Mouse (Mus musculus): ENCODE measurements around the gene Hmg20b. TPM values are rescaled to one million over a fixed set of nuclear protein-coding genes. Genes with fewer than 3 reads are reported as not detected.

Gene Hmg20b
- polyA plus RNA-seq, 1 experiment from 2014 or later, result 97.9 TPM

DNA sequence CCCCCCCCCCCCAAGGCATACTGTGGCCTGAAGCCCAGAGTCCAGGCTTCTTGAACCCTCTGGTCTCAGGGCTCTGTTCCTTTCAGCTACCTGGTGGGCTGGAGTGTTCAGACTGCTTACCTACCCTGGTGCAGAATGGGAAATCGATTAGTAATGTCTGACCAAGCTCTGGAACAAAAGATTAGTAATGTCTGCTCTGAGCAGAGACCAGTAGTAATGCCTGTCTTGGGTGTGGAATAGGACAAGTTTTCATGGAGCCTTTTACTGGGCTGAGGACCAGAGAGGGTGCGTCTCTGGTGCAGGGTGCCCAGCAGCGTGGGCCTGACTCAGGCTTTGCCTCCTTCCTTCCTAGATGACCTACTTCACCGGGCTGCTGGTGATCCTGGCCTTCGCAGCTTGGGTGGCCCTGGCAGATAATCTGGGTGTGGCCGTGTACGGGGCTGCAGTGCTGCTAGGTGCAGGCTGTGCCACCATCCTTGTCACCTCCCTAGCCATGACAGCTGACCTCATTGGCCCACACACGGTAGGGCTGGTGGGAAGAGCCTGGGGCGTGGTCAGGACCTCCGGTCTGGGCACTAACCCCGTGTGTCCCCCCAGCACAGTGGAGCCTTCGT is 12.2 kb upstream of the Hmg20b start:
- Histone ChIP-seq H3K27me3 (peaks cover 50% of the 10 kb centered on the region), H3K4me3 (no peak overlapping the region), H3K4me1 (peaks cover 73% of the 10 kb centered on the region), H3K9ac (replicated peaks) (no peak overlapping the region), H3K4me2 (replicated peaks) (no peak overlapping the region), H3K9me3 (no peaks in the 10 kb centered on the region), H3K36me3 (peaks cover 14% of the 10 kb centered on the region), H3K27ac (replicated peaks) (no peak overlapping the region)
- no peak for ATAC-seq (ENCODE audit: low FRiP score, low read depth)
- WGBS, result 80% methylated on average over 12 of the region's 12 CpGs

DNA sequence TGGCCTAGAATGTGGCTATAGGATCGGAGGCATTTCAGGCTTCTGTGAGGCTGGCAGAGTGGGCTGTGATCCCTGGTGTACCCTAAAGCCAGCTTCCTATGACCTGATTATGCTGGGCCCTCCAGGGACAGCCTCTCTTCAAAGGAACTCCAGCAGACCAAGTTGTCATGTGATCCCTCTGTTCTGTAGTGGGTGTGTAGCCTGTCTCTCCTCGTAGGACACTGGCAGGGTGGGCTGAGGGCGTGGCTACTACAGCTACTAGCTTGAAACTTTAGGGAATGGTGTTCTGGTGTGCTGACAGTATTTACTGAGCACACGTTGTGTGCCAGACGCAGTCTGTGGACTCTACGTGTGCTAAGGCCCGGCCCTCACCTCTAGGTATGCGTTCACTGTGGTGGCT is 10.4 kb upstream of the Hmg20b start:
- Histone ChIP-seq H3K9ac (replicated peaks) (no peak overlapping the region), H3K4me3 (no peak overlapping the region), H3K27ac (replicated peaks) (no peak overlapping the region), H3K9me3 (no peaks in the 10 kb centered on the region), H3K4me1 (peaks cover 66% of the 10 kb centered on the region), H3K27me3 (peaks cover 56% of the 10 kb centered on the region), H3K4me2 (replicated peaks) (no peak overlapping the region), H3K36me3 (no peaks in the 10 kb centered on the region)
- WGBS, result 78% methylated on average over 8 of the region's 8 CpGs
- no peak for ATAC-seq (ENCODE audit: low FRiP score, low read depth)

DNA sequence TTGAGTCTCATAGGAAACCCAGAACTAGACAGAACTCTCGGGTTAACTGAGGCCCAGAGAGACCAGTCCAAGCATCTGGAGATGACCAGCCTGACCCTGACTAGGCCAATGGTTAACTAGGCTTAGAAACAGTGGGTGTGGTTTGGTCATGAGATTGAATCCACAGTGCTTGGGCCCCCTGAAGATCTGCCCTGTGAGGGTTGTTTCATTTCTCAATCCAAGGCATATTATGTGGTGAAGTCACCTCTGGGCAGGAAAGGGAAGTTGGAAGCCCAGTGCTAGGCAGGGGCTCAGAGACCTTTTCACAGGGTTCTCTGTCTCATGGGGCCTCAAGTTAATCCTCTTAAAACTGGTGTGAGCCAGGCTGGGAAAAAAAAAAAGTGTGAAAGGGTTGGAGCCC is 8.6 kb upstream of the Hmg20b start:
- H3K4me2 ChIP-seq (replicated peaks), result peak overlapping the region; percentile 99

DNA sequence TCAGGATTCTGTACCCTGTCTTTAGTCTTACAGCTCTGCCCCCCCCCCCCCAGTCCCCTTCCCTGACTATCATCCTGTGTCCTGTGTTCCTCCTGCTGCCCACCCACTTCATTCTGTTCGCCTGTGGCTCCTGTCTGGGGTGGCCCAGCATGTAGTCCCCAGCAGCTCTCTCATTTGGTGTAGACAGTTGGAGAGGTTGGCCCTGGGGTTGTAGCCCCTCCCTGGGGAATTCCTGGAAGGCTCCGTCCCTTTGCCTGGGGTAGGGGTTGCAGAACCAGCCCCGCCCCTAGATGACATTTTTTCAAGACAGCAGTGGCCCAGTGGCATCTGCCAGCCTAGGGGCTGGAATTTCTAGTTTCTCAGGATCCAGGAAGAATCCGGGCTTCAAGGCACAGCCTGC is 7.9 kb upstream of the Hmg20b start:
- H3K27ac ChIP-seq (replicated peaks), result no peak overlapping the region; the same call in 1 of the 2 replicates
- H3K36me3 ChIP-seq, result no peaks in the 10 kb centered on the region
- no peak for ATAC-seq (ENCODE audit: low FRiP score, low read depth)
- H3K9me3 ChIP-seq, result no peaks in the 10 kb centered on the region
- H3K4me3 ChIP-seq, result peak overlapping the region; percentile 71
- peak overlapping the region; percentile 99 for H3K4me2 ChIP-seq (replicated peaks)
- WGBS, result 22% methylated on average over 4 of the region's 4 CpGs
- peaks cover 45% of the 10 kb centered on the region for H3K27me3 ChIP-seq
- peak overlapping the region; percentile 75 for H3K9ac ChIP-seq (replicated peaks)
- peaks cover 41% of the 10 kb centered on the region for H3K4me1 ChIP-seq

More for the DNA sequence above, 8.6 kb upstream of the Hmg20b start:
- 0 out of 2 replicates have a peak overlapping the region, but pooled peaks have one; percentile 15 for H3K9ac ChIP-seq (replicated peaks)
- peaks cover 51% of the 10 kb centered on the region for H3K27me3 ChIP-seq
- no peaks in the 10 kb centered on the region for H3K36me3 ChIP-seq
- WGBS, result 56% methylated on average over 1 of the region's 1 CpGs
- no peak overlapping the region for H3K4me3 ChIP-seq
- ATAC-seq (ENCODE audit: low FRiP score, low read depth), result no peak
- no peak overlapping the region for H3K27ac ChIP-seq (replicated peaks)
- H3K4me1 ChIP-seq, result peaks cover 48% of the 10 kb centered on the region
- no peaks in the 10 kb centered on the region for H3K9me3 ChIP-seq

GRCm38 (mm10) chr10:81356991-81357844 is 6.9 kb upstream of the Hmg20b start, which contains the start of gene Mfsd12:
TSS of gene Mfsd12 (plus strand) at chr10:81357491.
- ATAC-seq (ENCODE audit: low FRiP score, low read depth), result peak; percentile 92
- WGBS, result 2% methylated on average over 79 of the region's 79 CpGs
- Histone ChIP-seq H3K27me3 (peaks cover 37% of the 10 kb centered on the region), H3K4me1 (peaks cover 35% of the 10 kb centered on the region), H3K9me3 (no peaks in the 10 kb centered on the region), H3K36me3 (no peaks in the 10 kb centered on the region), H3K9ac (replicated peaks) (peak within 1 kb of the TSS; percentile 75), H3K4me3 (peak within 1 kb of the TSS; percentile 71), H3K4me2 (replicated peaks) (peak within 1 kb of the TSS; percentile 99), H3K27ac (replicated peaks) (no peak within 1 kb of the TSS; the same call in 1 of the 2 replicates)

GRCm38 (mm10) chr10:81356352-81356990 is 6.2 kb upstream of the Hmg20b start:
- Histone ChIP-seq H3K4me2 (replicated peaks) (peak overlapping the region; percentile 99; the same call in 1 of the 2 replicates), H3K4me1 (peaks cover 35% of the 10 kb centered on the region), H3K4me3 (peak overlapping the region; percentile 71; the same call in 1 of the 2 replicates), H3K9me3 (no peaks in the 10 kb centered on the region), H3K27me3 (peaks cover 37% of the 10 kb centered on the region), H3K36me3 (no peaks in the 10 kb centered on the region), H3K9ac (replicated peaks) (no peak overlapping the region), H3K27ac (replicated peaks) (no peak overlapping the region)
- no peak for ATAC-seq (ENCODE audit: low FRiP score, low read depth)
- 58% methylated on average over 12 of the region's 12 CpGs for WGBS

DNA sequence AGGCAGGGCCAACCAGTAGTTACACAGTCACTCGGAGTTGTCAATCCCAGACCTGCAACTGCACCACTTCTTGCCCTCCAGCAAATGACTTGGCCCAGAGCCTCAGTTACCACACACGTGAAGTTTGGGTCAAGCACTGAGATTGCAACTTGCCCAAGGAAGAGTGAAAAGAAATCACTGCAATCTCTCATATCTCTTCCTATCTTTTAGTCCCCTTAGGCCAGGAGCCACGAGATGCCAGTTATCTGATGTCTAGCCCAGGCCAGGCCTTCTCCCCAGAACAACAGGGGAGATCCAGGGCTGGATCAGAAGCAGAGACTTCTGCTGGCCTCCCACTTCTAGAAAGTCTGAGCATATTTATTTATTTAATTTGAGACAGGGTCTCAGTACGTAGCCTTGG is 5.3 kb upstream of the Hmg20b start:
- WGBS, result 88% methylated on average over 4 of the region's 4 CpGs
- Histone ChIP-seq H3K36me3 (no peaks in the 10 kb centered on the region), H3K27me3 (peaks cover 37% of the 10 kb centered on the region), H3K27ac (replicated peaks) (no peak overlapping the region), H3K9ac (replicated peaks) (no peak overlapping the region; the same call in 1 of the 2 replicates), H3K9me3 (no peaks in the 10 kb centered on the region), H3K4me3 (no peak overlapping the region), H3K4me2 (replicated peaks) (no peak overlapping the region), H3K4me1 (peaks cover 32% of the 10 kb centered on the region)
- ATAC-seq (ENCODE audit: low FRiP score, low read depth), result no peak

GRCm38 (mm10) chr10:81354738-81355477 is 4.6 kb upstream of the Hmg20b start:
- 68% methylated on average over 9 of the region's 9 CpGs for WGBS
- Histone ChIP-seq H3K27ac (replicated peaks) (no peak overlapping the region), H3K4me1 (peaks cover 26% of the 10 kb centered on the region), H3K36me3 (no peaks in the 10 kb centered on the region), H3K9ac (replicated peaks) (0 out of 2 replicates have a peak overlapping the region, but pooled peaks have one; percentile 20), H3K27me3 (peaks cover 37% of the 10 kb centered on the region), H3K4me3 (no peak overlapping the region), H3K9me3 (no peaks in the 10 kb centered on the region), H3K4me2 (replicated peaks) (no peak overlapping the region)
- ATAC-seq (ENCODE audit: low FRiP score, low read depth), result no peak

DNA sequence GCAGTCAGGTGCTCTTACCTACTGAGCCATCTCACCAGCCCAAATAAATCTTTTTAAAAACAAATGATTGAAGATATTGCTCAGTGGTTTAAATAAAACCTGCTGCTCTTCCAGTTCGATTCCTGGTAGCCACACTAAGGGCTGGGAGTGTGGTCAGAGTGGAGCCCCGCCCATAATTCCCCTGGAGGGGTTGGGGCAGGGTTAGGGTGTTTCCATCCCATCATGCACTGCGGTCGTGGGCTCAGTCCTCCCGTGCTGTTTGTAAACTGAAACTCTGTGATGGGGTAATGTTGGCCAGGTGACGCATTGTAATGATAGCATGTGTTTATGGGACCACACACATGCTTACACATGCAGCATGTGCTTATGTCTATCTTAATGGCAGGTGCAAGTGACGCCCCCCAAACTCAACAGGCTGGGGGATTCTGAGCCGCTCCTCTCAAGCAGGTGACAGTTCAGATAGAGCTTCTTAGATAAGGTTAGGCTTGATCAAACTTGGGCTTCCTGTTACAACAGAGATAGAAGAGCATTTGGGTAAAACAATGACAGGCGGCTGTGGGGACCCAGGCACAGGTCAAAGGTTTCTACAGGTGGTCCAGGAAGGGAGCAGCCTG is 1.5 kb upstream of the Hmg20b start:
- WGBS, result 31% methylated on average over 9 of the region's 9 CpGs
- H3K4me3 ChIP-seq, result no peak overlapping the region
- no peak overlapping the region for H3K4me2 ChIP-seq (replicated peaks)
- H3K9ac ChIP-seq (replicated peaks), result no peak overlapping the region
- H3K4me1 ChIP-seq, result peaks cover 20% of the 10 kb centered on the region
- peaks cover 5% of the 10 kb centered on the region; the same call in 1 of the 2 replicates for H3K36me3 ChIP-seq
- no peak for ATAC-seq (ENCODE audit: low FRiP score, low read depth)
- no peak overlapping the region for H3K27ac ChIP-seq (replicated peaks)
- no peaks in the 10 kb centered on the region for H3K9me3 ChIP-seq
- peaks cover 39% of the 10 kb centered on the region for H3K27me3 ChIP-seq

GRCm38 (mm10) chr10:81349961-81350350 is 324 bp downstream of the Hmg20b start:
- Histone ChIP-seq H3K27me3 (peaks cover 40% of the 10 kb centered on the region), H3K4me2 (replicated peaks) (peak overlapping the region; percentile 87), H3K9ac (replicated peaks) (peak overlapping the region; percentile 70), H3K4me1 (peaks cover 25% of the 10 kb centered on the region), H3K9me3 (no peaks in the 10 kb centered on the region), H3K4me3 (peak overlapping the region; percentile 63), H3K36me3 (peaks cover 17% of the 10 kb centered on the region), H3K27ac (replicated peaks) (peak overlapping the region; percentile 25; the same call in 1 of the 2 replicates)
- ATAC-seq (ENCODE audit: low FRiP score, low read depth), result peak; percentile 21; the same call in 1 of the 2 replicates
- WGBS, result under 1% methylated on average over 29 of the region's 29 CpGs

- H3K4me3 ChIP-seq, result peak overlapping the region; percentile 63
- H3K4me1 ChIP-seq, result peaks cover 25% of the 10 kb centered on the region
- H3K27me3 ChIP-seq, result peaks cover 44% of the 10 kb centered on the region
- peak overlapping the region; percentile 70; the same call in 1 of the 2 replicates for H3K9ac ChIP-seq (replicated peaks)
- 5% methylated on average over 9 of the region's 12 CpGs for WGBS
- H3K9me3 ChIP-seq, result no peaks in the 10 kb centered on the region
- ATAC-seq (ENCODE audit: low FRiP score, low read depth), result no peak
- H3K36me3 ChIP-seq, result peaks cover 17% of the 10 kb centered on the region
- H3K4me2 ChIP-seq (replicated peaks), result peak overlapping the region; percentile 87
- 0 out of 2 replicates have a peak overlapping the region, but pooled peaks have one; percentile 25 for H3K27ac ChIP-seq (replicated peaks)
Observed at GRCm38 (mm10) chr10:81349146-81349545, 1.1 kb downstream of the Hmg20b start.
